Mouse (Mus musculus) CD4-positive, CD25-positive, alpha-beta regulatory T cell, adult 2 months (primary cell): Measurements from ENCODE around the gene Chchd1.
"Not testable (repeated sequence)": the region's sequence is repeated elsewhere in the genome, so short reads cannot be mapped to it uniquely, and the experiment has no call there.

Source experiments
- DNase-seq: peaks from one replicate; pipeline ENCODE4 v3.0.0-alpha.2; 2012; ENCODE audit warnings: low read depth, low spot score

Gene Chchd1

GRCm38 (mm10) chr14:20689009-20689408, 13.8 kb upstream of the Chchd1 start:
- DNase-seq, result no peak

- no peak for DNase-seq
Observed at GRCm38 (mm10) chr14:20691772-20692171, 11.0 kb upstream of the Chchd1 start.

GRCm38 (mm10) chr14:20693589-20694101, 9.2 kb upstream of the Chchd1 start:
- no peak for DNase-seq

- DNase-seq, result no peak
Observed at GRCm38 (mm10) chr14:20694185-20694883, 8.5 kb upstream of the Chchd1 start.

GRCm38 (mm10) chr14:20694884-20695760, 7.7 kb upstream of the Chchd1 start, which contains the start of gene Fut11:
TSS of gene Fut11 (plus strand) at chr14:20694968.
- DNase-seq, result peak; percentile 93

GRCm38 (mm10) chr14:20695761-20696520, 6.9 kb upstream of the Chchd1 start:
- no peak for DNase-seq

GRCm38 (mm10) chr14:20696986-20697385, 5.8 kb upstream of the Chchd1 start:
- DNase-seq, result peak; percentile 67

- no peak for DNase-seq
Observed at GRCm38 (mm10) chr14:20698515-20698914, 4.3 kb upstream of the Chchd1 start.

- DNase-seq, result no peak
Observed at GRCm38 (mm10) chr14:20700362-20700761, 2.4 kb upstream of the Chchd1 start.

- DNase-seq, result no peak
Observed at GRCm38 (mm10) chr14:20701554-20701953, 1.3 kb upstream of the Chchd1 start.

- no peak for DNase-seq
Observed at GRCm38 (mm10) chr14:20702096-20702740, 588 bp upstream of the Chchd1 start.

- not testable (repeated sequence) for DNase-seq
Observed at GRCm38 (mm10) chr14:20703461-20703860, 655 bp downstream of the Chchd1 start.

GRCm38 (mm10) chr14:20707201-20708190, 4.7 kb downstream of the Chchd1 start, which contains the start of gene Zswim8:
TSS of gene Zswim8 (plus strand) at chr14:20707552.
- peak; percentile 78 for DNase-seq

- DNase-seq, result peak; percentile 52
Observed at GRCm38 (mm10) chr14:20708239-20708638, 5.4 kb downstream of the Chchd1 start.

- DNase-seq, result no peak
Observed at GRCm38 (mm10) chr14:20713832-20714231, 11.0 kb downstream of the Chchd1 start.

- DNase-seq, result no peak
Observed at GRCm38 (mm10) chr14:20718443-20718842, 15.6 kb downstream of the Chchd1 start.

- DNase-seq, result no peak
Observed at GRCm38 (mm10) chr14:20719767-20720166, 17.0 kb downstream of the Chchd1 start.

GRCm38 (mm10) chr14:20721371-20721770, 18.6 kb downstream of the Chchd1 start:
- no peak for DNase-seq

- no peak for DNase-seq
Observed at GRCm38 (mm10) chr14:20723006-20723405, 20.2 kb downstream of the Chchd1 start.

- DNase-seq, result peak; percentile 68
Observed at GRCm38 (mm10) chr14:20724043-20724442, 21.2 kb downstream of the Chchd1 start.
